Mouse (Mus musculus) embryonic fibroblast, embryonic 13.5 days (primary cell): Measurements from ENCODE around the gene Kcnk5.

Experiments used
- CTCF ChIP-seq: IDR thresholded peaks from 2 replicates; pipeline ENCODE4 v1.5.1; 2011; ENCODE audit warnings: mild to moderate bottlenecking, control low read depth, low read length, moderate library complexity, borderline replicate concordance; ENCODE audit not compliant: insufficient read depth
- POLR2A ChIP-seq: IDR thresholded peaks from 2 replicates; pipeline ENCODE4 v1.6.1; 2011; ENCODE audit warnings: low read depth, mild to moderate bottlenecking, control low read depth, low read length, moderate library complexity

GRCm38 (mm10) chr14:20211754-20212601 is 30.4 kb upstream of the Kcnk5 start:
- TF ChIP-seq CTCF (no peak), POLR2A (no peak)
